Mouse (Mus musculus) kidney, adult 10 weeks (tissue): ENCODE results near the gene Trim31. TPM values are rescaled to one million over a fixed set of nuclear protein-coding genes. Genes with fewer than 3 reads are reported as not detected.

Experiments used
- polyA plus RNA-seq: library from polyadenylated mRNA; stranded (reverse); fragments of 350-450 nt; fragmentation: Illumina TruSeq; extraction: RNeasy Lipid Tissue Mini Kit (QIAGEN cat#74804); gene quantifications from one replicate; pipeline ENCODE4 v1.2.3, GENCODE M21; 2014; ENCODE audit warnings: low read depth, low replicate concordance

Trim31 gene
- polyA plus RNA-seq: not detected

DNA sequence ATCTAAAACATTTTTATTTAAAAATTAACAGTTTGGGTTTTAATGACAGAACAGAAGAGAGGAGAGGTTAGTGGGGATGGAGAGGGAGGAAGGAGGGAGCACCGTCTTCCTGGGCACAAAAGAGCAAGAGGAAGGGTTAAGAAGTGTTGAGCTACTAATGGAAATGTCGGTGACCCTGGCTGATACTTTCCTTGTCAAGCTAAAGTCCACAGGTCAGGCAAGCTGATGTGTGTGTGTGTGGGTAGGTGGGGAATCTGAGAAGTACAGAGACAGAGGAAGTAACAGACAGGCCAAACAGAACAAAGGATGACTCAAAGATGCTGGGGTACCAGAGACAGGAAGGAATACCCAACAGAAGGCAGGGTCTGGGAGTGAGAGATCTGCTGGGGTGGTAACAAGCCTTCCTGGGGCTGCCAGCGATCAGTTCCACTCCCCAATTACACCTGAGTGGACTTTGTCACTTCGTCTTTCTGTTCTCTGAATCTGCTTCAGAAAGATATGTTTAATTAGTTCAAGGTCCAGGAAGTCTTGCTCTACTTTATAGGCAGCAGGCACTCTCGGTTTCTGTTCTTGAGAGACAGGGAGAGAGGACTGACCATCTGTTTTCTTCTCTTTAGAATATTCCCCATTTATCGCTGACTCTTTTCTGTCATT lies at the start of gene Trim31:
TSS of gene Trim31 (plus strand) at position 567 of the 654 bp plus-strand sequence.

GRCm38 (mm10) chr17:36866719-36867527 lies 31.0 kb upstream of the Trim31 start, which contains the start of gene Trim15:
TSS of gene Trim15 (minus strand) at chr17:36867210.

GRCm38 (mm10) chr17:36869284-36869954 lies 28.5 kb upstream of the Trim31 start, which contains the start of gene Trim10:
TSS of gene Trim10 (plus strand) at chr17:36869574.

GRCm38 (mm10) chr17:36890073-36890903 lies 7.6 kb upstream of the Trim31 start, which contains the start of gene Trim40:
TSS of gene Trim40 (minus strand) at chr17:36890123.

DNA sequence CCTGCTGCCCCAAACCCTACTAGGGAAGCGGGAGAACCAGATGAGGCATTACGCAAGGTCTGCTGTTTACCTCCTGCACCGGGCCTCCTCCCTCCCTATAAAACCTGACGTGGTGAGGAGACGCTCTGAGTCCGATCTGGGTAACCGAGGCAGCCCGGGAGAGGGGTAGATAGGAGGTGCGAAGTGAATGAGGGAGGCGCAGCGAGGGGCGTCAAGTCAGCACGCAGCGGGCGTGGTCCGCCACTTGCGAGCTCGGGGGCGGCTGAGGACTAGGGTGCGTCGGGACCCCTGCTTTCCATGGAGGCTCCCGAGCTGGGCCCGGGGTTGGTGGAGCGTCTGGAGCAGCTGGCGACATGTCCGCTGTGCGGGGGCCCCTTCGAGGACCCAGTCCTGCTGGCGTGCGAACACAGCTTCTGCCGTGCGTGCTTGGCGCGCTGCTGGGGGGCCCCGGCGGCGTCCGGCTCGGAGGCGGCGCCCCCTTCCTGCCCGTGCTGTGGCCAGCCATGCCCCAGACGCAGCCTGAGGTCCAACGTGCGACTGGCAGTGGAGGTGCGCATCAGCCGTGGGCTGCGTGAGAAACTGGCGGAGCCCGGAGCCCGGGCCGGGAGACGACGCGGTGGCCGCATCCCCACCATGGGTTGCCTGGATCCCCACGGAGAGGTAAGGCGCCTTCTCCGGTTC lies 45.0 kb downstream of the Trim31 start, which contains the start of gene Rnf39:
TSS of gene Rnf39 (plus strand) at position 128 of the 681 bp plus-strand sequence.

DNA sequence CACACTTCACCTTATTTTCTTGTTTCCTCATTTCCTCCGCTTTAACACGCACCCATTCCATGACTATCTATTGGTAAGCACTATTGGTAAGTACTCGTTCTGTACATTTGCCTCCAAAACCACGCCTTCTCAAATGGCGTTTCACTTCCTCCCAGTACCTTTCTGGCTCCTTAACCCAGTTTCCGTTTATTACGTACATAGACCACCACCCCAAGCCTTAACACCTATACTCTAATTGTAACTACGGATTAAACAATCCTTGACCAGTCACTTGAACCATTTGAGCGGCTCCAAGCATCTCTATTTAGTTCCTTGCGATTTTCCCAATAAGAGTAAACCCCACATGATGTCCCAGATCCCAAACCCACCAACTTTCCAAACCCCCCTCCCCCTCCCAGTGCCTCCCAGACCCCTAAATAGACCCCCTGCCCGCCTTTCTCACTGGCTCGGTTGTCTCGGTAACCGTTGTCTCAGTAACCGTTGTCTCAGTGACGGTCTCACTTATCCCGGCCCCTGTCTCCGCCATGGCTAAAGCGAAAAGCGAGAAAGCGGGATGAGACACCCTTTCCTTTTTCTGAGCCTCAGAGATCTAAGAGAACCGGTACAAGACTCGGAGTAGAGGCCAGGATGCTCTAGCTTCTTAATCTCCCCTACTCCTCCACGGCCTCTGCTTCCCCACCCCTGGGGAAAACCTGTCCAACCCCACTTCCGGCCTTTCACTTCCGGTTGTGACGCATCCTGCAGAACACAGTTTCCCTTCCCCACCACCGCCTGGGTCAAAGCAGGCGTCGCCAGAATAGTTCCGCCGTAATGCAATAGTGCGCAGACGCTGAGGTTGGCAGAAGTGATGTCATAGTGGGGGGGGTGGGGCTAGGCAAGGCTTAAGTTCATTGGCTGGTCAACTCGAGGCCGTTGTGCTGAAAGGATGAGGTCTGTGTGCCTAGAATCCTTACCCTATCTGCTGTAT lies 53.3 kb downstream of the Trim31 start, which contains the start of gene Ppp1r11:
TSS of gene Ppp1r11 (minus strand) at position 761 of the 967 bp plus-strand sequence.

DNA sequence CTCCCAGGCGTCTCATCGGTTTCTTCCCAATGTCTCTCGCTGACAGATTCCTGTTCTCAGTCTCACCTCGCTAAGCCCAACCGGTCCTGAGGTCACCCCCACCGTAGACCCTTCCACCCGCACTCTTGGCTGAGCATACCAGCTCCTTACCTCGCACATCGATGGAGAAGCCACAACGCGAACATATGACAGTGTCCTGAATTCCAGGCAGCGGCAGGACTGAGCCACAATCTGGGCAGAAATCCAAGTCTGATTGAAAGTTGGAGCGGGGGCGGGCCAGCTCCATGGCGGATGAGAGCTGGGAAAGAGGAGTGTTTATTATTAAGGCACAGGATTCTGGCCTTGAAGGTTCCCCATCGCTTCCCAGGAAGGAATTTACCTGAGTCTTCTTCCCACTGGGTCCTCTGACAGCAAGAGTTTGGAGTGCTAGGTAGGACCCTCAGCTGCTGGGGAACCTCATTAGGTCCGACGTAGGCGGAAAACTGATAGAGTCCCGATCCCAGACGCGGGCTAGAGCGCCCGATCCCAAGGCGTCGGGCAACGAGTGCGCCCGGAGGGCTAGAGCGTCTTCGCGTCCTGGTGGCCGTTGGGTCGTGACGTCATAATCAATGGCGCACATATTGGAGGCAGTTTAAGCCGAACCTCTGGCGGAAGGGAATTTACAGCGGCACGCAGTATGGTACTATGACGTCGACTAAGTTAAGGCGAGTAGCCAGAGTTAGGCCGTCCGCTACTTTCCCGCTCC lies 60.3 kb downstream of the Trim31 start, which contains the start of the genes Znrd1 and Znrd1as:
TSS of gene Znrd1 (minus strand) at position 561 of the 745 bp plus-strand sequence.
TSS of gene Znrd1as (plus strand) at position 594 of the 745 bp plus-strand sequence.

Other genes with a start within 250 kb of the Trim31 start
- not detected for gene H2-M1, start 225.9 kb upstream of the Trim31 start, polyA plus RNA-seq
- not detected for gene H2-M10.5, start 125.2 kb upstream of the Trim31 start, polyA plus RNA-seq
- gene H2-M10.6, start 85.9 kb upstream of the Trim31 start, polyA plus RNA-seq: not detected
- 17.0 TPM for gene Trim26, start 61.0 kb upstream of the Trim31 start, polyA plus RNA-seq
- gene Trim15, start 30.9 kb upstream of the Trim31 start, polyA plus RNA-seq: 0.32 TPM
- gene Trim10, start 28.5 kb upstream of the Trim31 start, polyA plus RNA-seq: not detected
- gene Trim40, start 8.0 kb upstream of the Trim31 start, polyA plus RNA-seq: not detected
- 0.36 TPM for gene Rnf39, start 44.8 kb downstream of the Trim31 start, polyA plus RNA-seq
- 7.4 TPM for gene Ppp1r11, start 53.6 kb downstream of the Trim31 start, polyA plus RNA-seq
- 27.4 TPM for gene Znrd1, start 60.4 kb downstream of the Trim31 start, polyA plus RNA-seq
- 32.4 TPM for gene Znrd1as, start 60.5 kb downstream of the Trim31 start, polyA plus RNA-seq
- gene 2410137M14Rik, start 83.1 kb downstream of the Trim31 start, polyA plus RNA-seq: not detected
- not detected for gene H2-M5, start 91.4 kb downstream of the Trim31 start, polyA plus RNA-seq
- gene Zfp57, start 103.0 kb downstream of the Trim31 start, polyA plus RNA-seq: 1.8 TPM
- gene Mog, start 125.3 kb downstream of the Trim31 start, polyA plus RNA-seq: not detected
- gene Gabbr1, start 147.8 kb downstream of the Trim31 start, polyA plus RNA-seq: 20.6 TPM
- not detected for gene Olfr90, start 190.4 kb downstream of the Trim31 start, polyA plus RNA-seq
- not detected for gene Olfr91, start 200.2 kb downstream of the Trim31 start, polyA plus RNA-seq
- not detected for gene Olfr92, start 222.0 kb downstream of the Trim31 start, polyA plus RNA-seq